Mouse (Mus musculus) neural tube, embryonic 12.5 days (tissue): ENCODE data around the gene B3gat3. TPM values are rescaled to one million over a fixed set of nuclear protein-coding genes. Genes with fewer than 3 reads are reported as not detected.
A peak's percentile ranks its signal among the peaks of the same experiment; 100 is the strongest.
"Not testable (repeated sequence)": the region's sequence is repeated elsewhere in the genome, so short reads cannot be mapped to it uniquely, and the experiment has no call there.

ENCODE experiments used
- ATAC-seq: fragments of 200-750 bp; cut with Nextera tagmentation; 2 replicates; pipeline ENCODE4 v1.8.0; 2017; ENCODE audit warnings: low read depth, mild to moderate bottlenecking, moderate TSS enrichment, moderate library complexity; ENCODE audit not compliant: low FRiP score
- H3K27ac ChIP-seq: fragments of 300-500 bp; sonication (generic); 2 replicates; pipeline ENCODE4 v1.5.1; 2016
- H3K27me3 ChIP-seq: fragments of 300-500 bp; sonication (generic); replicated peaks from 2 replicates; pipeline ENCODE4 v1.6.1; 2016; ENCODE audit warnings: mild to moderate bottlenecking
- H3K36me3 ChIP-seq: fragments of 300-500 bp; sonication (generic); 2 replicates; pipeline ENCODE4 v1.6.1; 2016; ENCODE audit warnings: mild to moderate bottlenecking
- H3K4me1 ChIP-seq: fragments of 300-500 bp; sonication (generic); 2 replicates; pipeline ENCODE4 v1.6.1; 2016
- H3K4me2 ChIP-seq: fragments of 300-500 bp; sonication (generic); replicated peaks from 2 replicates; pipeline ENCODE4 v1.6.1; 2016; ENCODE audit warnings: mild to moderate bottlenecking
- H3K4me3 ChIP-seq: fragments of 300-500 bp; sonication (generic); 2 replicates; pipeline ENCODE4 v1.5.1; 2016
- H3K9ac ChIP-seq: fragments of 300-500 bp; sonication (generic); 2 replicates; pipeline ENCODE4 v1.6.1; 2016; ENCODE audit warnings: mild to moderate bottlenecking
- H3K9me3 ChIP-seq: fragments of 300-500 bp; sonication (generic); 2 replicates; pipeline ENCODE4 v1.6.1; 2016; ENCODE audit warnings: mild to moderate bottlenecking
- WGBS: fragments of 180-500 bp; shearing (Covaris S2); methylation state at CpG from one replicate; pipeline ENCODE4 v1.1.7; 2016; 5-methylcytosine and 5-hydroxymethylcytosine counted together
- polyA plus RNA-seq: library from polyadenylated mRNA; unstranded; fragments of >200 nt; fragmentation: Nextera tagmentation; extraction: Ambion mirVana; gene quantifications from 2 replicates; pipeline ENCODE4 v1.2.1, GENCODE M21; 2016

The B3gat3 gene
- polyA plus RNA-seq, 1 experiment from 2014 or later: 91.5 TPM

DNA sequence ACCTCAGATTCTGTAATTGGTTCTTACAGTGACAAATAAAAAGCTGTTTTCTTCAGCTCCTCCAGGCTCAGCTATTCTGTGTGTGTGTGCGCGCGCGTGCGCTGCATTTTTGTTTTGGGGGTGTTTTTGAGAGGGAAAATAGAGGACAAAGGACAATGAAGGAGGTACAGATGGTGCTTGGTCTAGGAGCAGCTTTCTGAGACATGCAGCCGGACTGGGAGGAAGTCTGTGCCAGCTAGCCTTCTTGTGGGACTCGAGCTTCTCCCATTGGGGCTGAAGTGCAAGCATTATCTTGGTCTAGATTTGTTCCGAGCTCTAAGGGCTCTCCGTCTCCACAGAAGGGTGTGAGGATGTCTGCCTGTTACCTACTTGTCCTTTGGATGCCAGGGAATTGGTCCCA lies 32.1 kb downstream of the B3gat3 start:
- no peaks in the 10 kb centered on the region for H3K9me3 ChIP-seq
- peaks cover 17% of the 10 kb centered on the region for H3K4me1 ChIP-seq
- ATAC-seq: no peak
- H3K36me3 ChIP-seq: peaks cover 68% of the 10 kb centered on the region
- peak overlapping the region; percentile 78 for H3K27ac ChIP-seq
- H3K9ac ChIP-seq: peak overlapping the region; percentile 18; the same call in 1 of the 2 replicates
- whole genome bisulfite sequencing: 91% methylated on average over 9 of the region's 9 CpGs
- no peak overlapping the region for H3K4me3 ChIP-seq
- 0 out of 2 replicates have a peak overlapping the region, but pooled peaks have one; percentile 87 for H3K4me2 ChIP-seq
- no peaks in the 10 kb centered on the region for H3K27me3 ChIP-seq

DNA sequence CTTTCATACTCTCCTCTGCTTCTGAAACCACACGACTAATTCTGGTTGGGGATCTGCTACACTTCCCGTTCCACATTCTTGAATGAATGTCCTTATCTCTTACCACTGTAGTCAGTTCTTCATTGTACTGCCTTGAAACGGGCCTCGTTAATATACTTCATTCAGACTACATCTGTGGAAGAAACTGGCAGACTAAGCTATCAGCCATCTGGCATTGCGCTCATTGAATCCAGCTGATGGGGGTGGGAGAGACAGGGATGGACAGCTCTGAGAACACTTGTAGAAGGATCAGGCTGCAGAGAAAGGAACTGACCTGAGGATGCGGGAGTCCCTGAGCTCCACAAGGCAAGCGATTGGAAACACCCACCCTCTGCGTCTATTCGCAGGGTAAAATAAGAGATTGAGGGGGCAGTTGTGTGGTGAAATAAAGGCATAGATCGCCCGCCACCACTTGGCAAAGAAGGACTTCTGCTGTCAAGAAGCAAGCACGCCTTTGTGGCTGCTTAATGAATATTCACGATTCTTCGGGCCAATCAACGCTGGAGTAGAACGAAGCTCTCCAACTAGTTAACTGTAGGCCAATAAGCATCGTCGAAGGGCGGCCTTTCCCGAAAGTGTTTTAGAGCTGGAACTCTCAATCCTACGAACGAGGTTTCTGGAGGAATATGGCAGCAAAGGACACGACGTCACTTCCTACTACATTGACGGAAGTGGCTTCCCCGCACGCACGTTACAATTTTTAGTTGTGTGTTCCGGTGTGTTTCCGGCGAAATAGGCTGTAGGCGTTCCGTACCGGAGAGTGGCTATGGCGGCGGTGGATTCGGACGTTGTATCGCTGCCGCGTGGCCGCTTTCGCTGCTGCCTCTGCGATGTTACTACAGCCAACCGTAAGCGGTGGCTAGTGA lies 33.2 kb downstream of the B3gat3 start, which contains the start of gene Tut1:
TSS of gene Tut1 (plus strand) at position 713 of the 905 bp plus-strand sequence.
- H3K4me1 ChIP-seq: peaks cover 17% of the 10 kb centered on the region
- peaks cover 65% of the 10 kb centered on the region for H3K36me3 ChIP-seq
- ATAC-seq: peak; percentile 95
- peak within 1 kb of the TSS; percentile 87 for H3K4me2 ChIP-seq
- peak within 1 kb of the TSS; percentile 78 for H3K27ac ChIP-seq
- no peaks in the 10 kb centered on the region for H3K27me3 ChIP-seq
- peak within 1 kb of the TSS; percentile 87 for H3K4me3 ChIP-seq
- H3K9ac ChIP-seq: peak within 1 kb of the TSS; percentile 69
- WGBS: 3% methylated on average over 46 of the region's 46 CpGs
- no peaks in the 10 kb centered on the region for H3K9me3 ChIP-seq

DNA sequence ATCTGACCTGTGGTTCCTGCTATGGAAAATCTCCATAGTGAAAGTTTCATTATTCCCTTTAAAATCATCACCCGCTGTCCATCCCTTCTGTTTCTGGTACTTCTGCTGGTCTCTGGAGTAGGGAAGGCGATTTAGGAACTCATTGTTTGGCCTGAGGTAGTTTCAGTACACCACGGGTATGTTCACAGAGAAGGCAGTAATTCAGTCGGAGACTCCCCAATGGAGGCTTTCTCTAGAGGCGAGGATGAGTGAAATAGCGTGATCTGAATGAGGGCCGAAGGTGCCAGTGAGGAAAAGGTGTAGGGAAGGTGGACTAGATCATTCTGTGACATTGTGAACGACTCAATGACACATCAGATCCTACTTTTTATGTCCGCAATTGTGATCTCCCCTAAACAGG lies 34.0 kb downstream of the B3gat3 start:
- Histone ChIP-seq H3K9ac (peak overlapping the region; percentile 69), H3K9me3 (no peaks in the 10 kb centered on the region), H3K27me3 (no peaks in the 10 kb centered on the region), H3K4me3 (peak overlapping the region; percentile 87), H3K4me1 (peaks cover 17% of the 10 kb centered on the region), H3K4me2 (peak overlapping the region; percentile 87), H3K36me3 (peaks cover 63% of the 10 kb centered on the region), H3K27ac (no peak overlapping the region)
- ATAC-seq: no peak
- 9% methylated on average over 9 of the region's 9 CpGs for WGBS

DNA sequence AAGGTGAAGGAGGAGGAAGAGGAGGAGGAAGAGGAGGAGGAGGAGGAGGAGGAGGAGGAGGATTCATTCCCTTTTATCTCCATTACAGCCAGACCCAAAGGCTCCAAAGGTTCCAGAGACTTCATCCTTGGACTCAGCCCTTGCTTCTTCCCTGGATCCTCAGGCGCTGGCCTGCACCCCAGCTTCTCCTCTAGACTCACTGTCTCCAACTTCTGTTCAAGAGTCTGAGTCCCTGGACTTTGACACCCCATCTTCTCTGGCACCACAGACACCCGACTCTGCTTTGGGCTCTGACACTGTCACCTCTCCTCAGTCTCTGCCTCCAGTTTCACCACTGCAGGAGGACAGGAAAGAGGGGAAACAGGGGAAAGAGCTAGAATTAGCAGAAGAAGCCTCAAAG lies 42.1 kb downstream of the B3gat3 start:
- no peaks in the 10 kb centered on the region for H3K9me3 ChIP-seq
- H3K27me3 ChIP-seq: no peaks in the 10 kb centered on the region
- H3K9ac ChIP-seq: no peak overlapping the region
- 84% methylated on average over 2 of the region's 2 CpGs for WGBS
- H3K27ac ChIP-seq: no peak overlapping the region
- H3K4me3 ChIP-seq: no peak overlapping the region
- peaks cover 11% of the 10 kb centered on the region for H3K4me1 ChIP-seq
- no peak for ATAC-seq
- H3K36me3 ChIP-seq: peaks cover 79% of the 10 kb centered on the region
- H3K4me2 ChIP-seq: no peak overlapping the region

DNA sequence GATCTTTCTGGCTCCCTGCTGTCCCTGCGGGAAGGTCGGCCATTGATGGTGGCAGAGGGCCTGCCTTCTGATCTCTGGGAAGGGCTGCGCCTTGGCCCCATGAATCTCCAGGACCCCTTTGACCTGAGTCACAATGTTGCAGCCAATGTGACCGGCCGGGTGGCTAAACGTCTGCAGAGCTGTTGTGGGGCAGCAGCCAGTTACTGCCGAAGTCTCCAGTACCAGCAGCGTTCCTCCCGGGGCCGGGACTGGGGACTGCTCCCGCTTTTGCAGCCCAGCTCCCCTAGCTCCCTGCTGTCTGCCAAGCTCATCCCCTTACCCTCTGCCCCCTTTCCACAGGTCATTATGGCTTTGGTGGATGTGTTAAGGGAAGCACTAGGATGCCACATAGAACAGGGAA lies 44.9 kb downstream of the B3gat3 start:
- Histone ChIP-seq H3K27me3 (no peaks in the 10 kb centered on the region), H3K36me3 (peaks cover 68% of the 10 kb centered on the region), H3K9ac (0 out of 2 replicates have a peak overlapping the region, but pooled peaks have one; percentile 3), H3K9me3 (no peaks in the 10 kb centered on the region), H3K4me2 (no peak overlapping the region), H3K4me1 (peaks cover 22% of the 10 kb centered on the region), H3K4me3 (no peak overlapping the region), H3K27ac (no peak overlapping the region)
- ATAC-seq: no peak
- 90% methylated on average over 11 of the region's 11 CpGs for WGBS

DNA sequence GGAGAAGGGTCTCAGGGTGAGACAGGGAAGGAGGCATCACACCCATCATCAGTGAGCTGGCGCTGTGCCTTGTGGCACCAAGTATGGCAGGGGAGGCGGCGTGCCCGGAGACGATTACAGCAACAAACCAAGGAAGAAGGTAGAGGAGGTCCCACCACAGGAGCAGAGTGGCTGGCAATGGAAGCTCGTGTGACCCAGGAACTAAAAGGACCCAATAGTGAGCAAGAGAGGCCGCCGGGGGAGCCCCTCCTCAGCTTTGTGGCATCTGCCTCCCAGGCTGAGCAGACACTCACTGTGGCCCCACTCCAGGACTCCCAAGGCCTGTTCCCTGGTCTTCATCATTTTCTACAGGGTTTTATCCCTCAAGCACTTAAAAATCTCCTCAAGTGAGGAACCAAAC lies 45.6 kb downstream of the B3gat3 start:
- Histone ChIP-seq H3K4me3 (peak overlapping the region; percentile 68; the same call in 1 of the 2 replicates), H3K9ac (peak overlapping the region; percentile 55; the same call in 1 of the 2 replicates), H3K27ac (no peak overlapping the region), H3K27me3 (no peaks in the 10 kb centered on the region), H3K9me3 (no peaks in the 10 kb centered on the region), H3K4me1 (peaks cover 22% of the 10 kb centered on the region), H3K36me3 (peaks cover 69% of the 10 kb centered on the region), H3K4me2 (peak overlapping the region; percentile 88)
- ATAC-seq: no peak
- WGBS: 84% methylated on average over 8 of the region's 8 CpGs

DNA sequence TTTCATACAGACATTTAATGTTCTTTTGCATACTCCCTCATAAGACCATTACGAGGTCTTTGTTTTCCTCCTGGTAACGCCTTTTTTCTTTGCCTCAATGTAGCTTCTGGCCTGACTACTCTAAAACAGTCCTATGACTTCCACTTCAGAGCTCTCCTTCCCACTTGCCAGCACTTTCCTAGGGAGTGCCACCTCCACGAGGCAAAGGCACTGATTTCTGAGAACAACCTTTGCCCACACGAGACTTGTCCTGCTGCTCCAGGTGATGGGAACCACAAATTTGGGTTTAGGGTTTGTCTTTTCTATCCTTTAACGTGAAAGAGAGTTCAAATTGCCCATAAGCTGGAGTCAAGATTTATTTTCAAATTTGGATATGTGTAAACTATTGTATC lies 46.0 kb downstream of the B3gat3 start:
- peaks cover 22% of the 10 kb centered on the region for H3K4me1 ChIP-seq
- WGBS: 47% methylated on average over 5 of the region's 5 CpGs
- H3K9me3 ChIP-seq: no peaks in the 10 kb centered on the region
- peak overlapping the region; percentile 64 for H3K27ac ChIP-seq
- H3K27me3 ChIP-seq: no peaks in the 10 kb centered on the region
- H3K36me3 ChIP-seq: peaks cover 72% of the 10 kb centered on the region
- ATAC-seq: no peak
- H3K9ac ChIP-seq: peak overlapping the region; percentile 55
- H3K4me3 ChIP-seq: peak overlapping the region; percentile 68
- H3K4me2 ChIP-seq: peak overlapping the region; percentile 88

DNA sequence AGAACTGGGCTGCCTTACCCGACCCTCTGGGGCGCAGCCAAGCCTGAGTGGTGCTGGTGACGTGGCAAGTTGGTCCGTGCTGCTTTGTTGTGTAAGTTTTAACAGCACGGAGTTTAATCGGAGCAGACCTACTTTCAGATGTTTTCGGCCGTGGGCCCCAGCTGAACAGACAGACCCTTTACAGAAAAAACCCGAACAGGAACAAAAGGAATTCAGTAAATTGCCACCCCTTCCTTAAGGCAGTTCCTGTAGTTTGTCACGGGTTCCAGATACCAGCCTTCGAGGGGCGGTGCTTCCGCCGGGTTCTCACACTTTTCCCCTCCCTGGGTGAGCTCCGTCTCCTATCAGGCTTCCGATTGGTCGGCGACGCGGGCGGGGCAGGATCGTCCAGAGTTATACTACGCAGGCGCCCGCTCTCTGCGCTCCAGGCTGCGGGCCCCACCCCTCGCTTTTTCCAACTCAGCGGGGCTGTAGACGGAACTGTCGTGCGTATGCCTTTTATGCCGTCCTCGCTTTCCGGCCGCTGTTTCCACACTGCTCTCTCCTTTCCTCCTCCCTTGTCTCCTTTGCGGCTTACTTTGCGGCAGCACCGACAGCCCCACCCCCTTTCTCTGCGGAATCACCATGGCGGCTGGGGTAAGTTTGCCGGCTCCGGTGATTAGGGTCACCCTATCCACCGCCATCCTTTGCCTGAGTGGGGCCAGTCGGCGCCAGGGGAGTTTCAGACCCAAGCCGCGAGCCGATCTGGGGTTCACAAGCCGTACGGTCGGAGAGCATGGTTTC lies 46.6 kb downstream of the B3gat3 start, which contains the start of gene Eef1g:
TSS of gene Eef1g (plus strand) at position 452 of the 783 bp plus-strand sequence.
- H3K4me3 ChIP-seq: peak within 1 kb of the TSS; percentile 68
- WGBS: 1% methylated on average over 52 of the region's 52 CpGs
- H3K27ac ChIP-seq: peak within 1 kb of the TSS; percentile 64
- H3K9me3 ChIP-seq: no peaks in the 10 kb centered on the region
- H3K36me3 ChIP-seq: peaks cover 72% of the 10 kb centered on the region
- ATAC-seq: peak; percentile 99
- peak within 1 kb of the TSS; percentile 85 for H3K9ac ChIP-seq
- H3K27me3 ChIP-seq: no peaks in the 10 kb centered on the region
- H3K4me2 ChIP-seq: peak within 1 kb of the TSS; percentile 88
- peaks cover 22% of the 10 kb centered on the region for H3K4me1 ChIP-seq

DNA sequence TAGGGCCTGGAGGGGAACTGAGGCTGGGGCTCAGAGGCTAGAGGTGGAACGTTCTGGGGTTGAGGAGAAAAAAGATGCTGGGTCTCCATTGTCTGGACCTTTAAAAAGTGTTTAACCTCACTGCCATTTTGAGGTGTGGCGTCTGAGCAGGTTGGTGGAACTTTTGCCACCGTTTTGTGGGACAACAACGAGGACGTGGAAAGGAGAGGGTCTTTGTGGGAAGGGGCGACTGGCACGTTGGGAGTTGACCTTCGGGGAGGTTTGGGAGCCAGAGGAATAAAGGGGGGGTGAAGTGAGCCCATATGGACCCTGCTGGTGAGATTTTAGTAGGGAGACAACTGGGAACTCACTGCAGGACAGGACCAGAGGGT lies 47.2 kb downstream of the B3gat3 start:
- peak; percentile 22; the same call in 1 of the 2 replicates for ATAC-seq
- Histone ChIP-seq H3K4me3 (peak overlapping the region; percentile 68), H3K36me3 (peaks cover 72% of the 10 kb centered on the region), H3K4me2 (peak overlapping the region; percentile 88), H3K4me1 (peaks cover 22% of the 10 kb centered on the region), H3K9me3 (no peaks in the 10 kb centered on the region), H3K27ac (no peak overlapping the region), H3K27me3 (no peaks in the 10 kb centered on the region), H3K9ac (peak overlapping the region; percentile 85)
- under 1% methylated on average over 8 of the region's 8 CpGs for WGBS

DNA sequence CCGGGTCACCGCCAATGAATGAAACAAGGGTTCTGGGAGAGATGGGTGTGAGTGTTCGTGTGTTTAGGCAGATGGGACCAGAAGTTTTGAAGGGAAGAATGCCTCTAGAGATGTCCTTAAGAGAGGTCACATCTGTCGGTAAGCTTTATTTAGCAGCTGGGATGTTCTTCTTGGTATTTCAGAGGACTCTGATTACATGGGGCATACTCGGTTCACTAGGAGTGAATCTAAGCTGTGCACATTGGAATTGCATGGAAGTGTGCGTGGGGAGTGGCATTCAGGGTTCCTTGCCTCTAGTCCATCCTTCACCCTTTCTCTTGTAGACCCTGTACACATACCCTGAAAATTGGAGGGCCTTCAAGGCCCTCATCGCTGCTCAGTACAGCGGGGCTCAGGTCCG lies 47.7 kb downstream of the B3gat3 start:
- WGBS: 7% methylated on average over 9 of the region's 9 CpGs
- Histone ChIP-seq H3K4me2 (peak overlapping the region; percentile 88), H3K36me3 (peaks cover 72% of the 10 kb centered on the region), H3K27me3 (no peaks in the 10 kb centered on the region), H3K9me3 (no peaks in the 10 kb centered on the region), H3K27ac (no peak overlapping the region), H3K9ac (peak overlapping the region; percentile 85), H3K4me1 (peaks cover 22% of the 10 kb centered on the region), H3K4me3 (peak overlapping the region; percentile 68)
- ATAC-seq: no peak

DNA sequence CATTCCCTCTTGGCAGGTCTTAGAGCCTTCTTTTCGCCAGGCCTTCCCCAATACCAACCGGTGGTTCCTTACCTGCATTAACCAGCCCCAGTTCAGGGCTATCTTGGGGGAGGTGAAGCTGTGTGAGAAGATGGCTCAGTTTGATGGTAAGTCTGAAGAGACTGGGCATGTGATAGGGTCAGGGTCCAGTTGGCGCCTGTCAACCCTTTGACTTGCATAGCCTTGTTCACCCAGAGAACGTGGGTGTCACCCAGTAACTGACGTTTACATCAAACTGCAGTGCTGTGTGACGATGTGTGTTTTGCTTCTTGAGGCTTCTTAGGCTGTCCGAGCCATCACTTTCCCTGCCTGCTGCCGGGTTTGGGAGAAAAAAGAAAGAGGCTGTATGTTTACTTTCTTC lies 52.3 kb downstream of the B3gat3 start:
- H3K27ac ChIP-seq, ATAC-seq, H3K4me2 ChIP-seq, H3K9ac ChIP-seq, H3K4me3 ChIP-seq, H3K9me3 ChIP-seq, H3K27me3 ChIP-seq: not testable (repeated sequence)
- 88% methylated on average over 8 of the region's 8 CpGs for WGBS
- Histone ChIP-seq H3K4me1 (peaks cover 11% of the 10 kb centered on the region; the same call in 1 of the 2 replicates), H3K36me3 (peaks cover 84% of the 10 kb centered on the region)

DNA sequence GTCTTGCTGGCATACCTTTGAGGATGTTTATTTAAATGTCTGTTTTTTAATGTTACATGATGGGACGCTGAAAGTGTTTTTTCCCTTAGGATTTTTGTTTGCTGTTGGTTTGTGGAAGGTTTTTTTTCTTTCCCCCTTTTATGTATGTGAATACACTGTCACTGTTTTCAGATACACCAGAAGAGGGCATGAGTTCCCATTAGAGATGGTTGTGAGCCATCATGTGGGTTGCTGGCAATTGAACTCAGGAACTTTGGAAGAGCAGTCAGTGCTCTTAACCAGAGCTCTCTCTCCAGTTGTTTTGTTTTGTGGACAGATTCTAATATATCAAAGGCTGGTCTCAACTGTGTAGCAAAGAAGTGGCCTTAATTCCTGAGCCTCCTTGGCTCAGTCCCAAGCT lies 54.5 kb downstream of the B3gat3 start:
- H3K4me1 ChIP-seq: no peaks in the 10 kb centered on the region
- no peak overlapping the region for H3K4me3 ChIP-seq
- 94% methylated on average over 1 of the region's 1 CpGs for WGBS

More for the DNA sequence above, 54.5 kb downstream of the B3gat3 start:
- no peak for ATAC-seq
- Histone ChIP-seq H3K27ac (no peak overlapping the region), H3K9ac (no peak overlapping the region), H3K27me3 (no peaks in the 10 kb centered on the region), H3K36me3 (peaks cover 94% of the 10 kb centered on the region), H3K9me3 (no peaks in the 10 kb centered on the region), H3K4me2 (no peak overlapping the region)
